Mouse (Mus musculus): ENCODE measurements around the gene Commd3. TPM values are rescaled to one million over a fixed set of nuclear protein-coding genes. Genes with fewer than 3 reads are reported as not detected.
A peak's percentile ranks its signal among the peaks of the same experiment; 100 is the strongest.

Commd3 gene
- polyA plus RNA-seq (2014; fragmentation: Nextera tagmentation; extraction: Ambion mirVana): 152 and 161 TPM in 2 replicates

- Histone ChIP-seq H3K27ac (ENCODE audit: low read depth, low read length) (peak within 1 kb of the TSS; percentile 99), H3K9ac (ENCODE audit: low read depth, low read length) (peak within 1 kb of the TSS; percentile 97), H3K36me3 (ENCODE audit: control insufficient read depth, insufficient read depth, low read length) (no peaks in the 10 kb centered on the region), H3K27me3 (ENCODE audit: control insufficient read depth, insufficient read depth, low read length) (peaks cover 9% of the 10 kb centered on the region), H3K9me3 (ENCODE audit: control insufficient read depth, low read length) (no peaks in the 10 kb centered on the region), H3K4me3 (ENCODE audit: low read depth, low read length) (peak within 1 kb of the TSS; percentile 69), H3K4me1 (replicated peaks; ENCODE audit: control insufficient read depth, insufficient read depth, low read length) (no peaks in the 10 kb centered on the region), H3K4me2 (replicated peaks; ENCODE audit: low read depth, low read length) (peak within 1 kb of the TSS; percentile 80)
- DNase-seq (ENCODE audit: low spot score) (peak; percentile 94), ATAC-seq (ENCODE audit: low FRiP score) (peak; percentile 81)
- WGBS: under 1% methylated on average over 81 of the region's 91 CpGs
Observed at GRCm38 (mm10) chr2:18672133-18672765, at the start of gene Commd3. Gene Commd3 (plus strand): TSS chr2:18672384.

GRCm38 (mm10) chr2:18623219-18623618 is 49.0 kb upstream of the Commd3 start:
- ATAC-seq (ENCODE audit: low FRiP score) (no peak), DNase-seq (ENCODE audit: low spot score) (no peak)
- no peaks in the 10 kb centered on the region for H3K9me3 ChIP-seq (ENCODE audit: control insufficient read depth, low read length)
- H3K9ac ChIP-seq (ENCODE audit: low read depth, low read length): no peak overlapping the region
- H3K4me3 ChIP-seq (ENCODE audit: low read depth, low read length): no peak overlapping the region
- H3K4me1 ChIP-seq (replicated peaks; ENCODE audit: control insufficient read depth, insufficient read depth, low read length): no peaks in the 10 kb centered on the region
- H3K27ac ChIP-seq (ENCODE audit: low read depth, low read length): no peak overlapping the region
- no peak overlapping the region for H3K4me2 ChIP-seq (replicated peaks; ENCODE audit: low read depth, low read length)
- no peaks in the 10 kb centered on the region; the same call in 1 of the 2 replicates for H3K27me3 ChIP-seq (ENCODE audit: control insufficient read depth, insufficient read depth, low read length)
- WGBS: 68% methylated on average over 10 of the region's 10 CpGs
- H3K36me3 ChIP-seq (ENCODE audit: control insufficient read depth, insufficient read depth, low read length): no peaks in the 10 kb centered on the region

DNA sequence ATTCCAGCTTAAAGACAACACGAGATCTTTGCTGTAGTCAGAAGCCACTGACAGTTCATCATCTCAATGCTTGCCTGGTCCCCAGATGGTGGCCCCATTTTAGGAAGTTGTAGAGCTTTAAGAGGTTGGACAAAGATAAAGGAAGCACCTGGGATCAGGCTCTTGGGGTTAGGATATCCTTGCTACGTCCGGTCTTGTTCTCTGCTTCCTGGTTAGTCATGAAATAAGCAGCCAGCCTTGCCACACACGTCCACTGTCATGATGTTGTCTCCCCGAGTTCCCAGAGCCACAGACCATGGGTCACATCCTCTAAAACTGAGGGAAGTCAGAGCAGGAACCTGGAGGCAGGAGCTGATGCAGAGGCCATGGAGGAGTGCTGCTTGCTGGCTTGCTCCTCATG is 41.6 kb upstream of the Commd3 start:
- Histone ChIP-seq H3K4me2 (replicated peaks; ENCODE audit: low read depth, low read length) (no peak overlapping the region), H3K9ac (ENCODE audit: low read depth, low read length) (no peak overlapping the region), H3K27ac (ENCODE audit: low read depth, low read length) (no peak overlapping the region), H3K4me1 (replicated peaks; ENCODE audit: control insufficient read depth, insufficient read depth, low read length) (no peaks in the 10 kb centered on the region), H3K9me3 (ENCODE audit: control insufficient read depth, low read length) (no peaks in the 10 kb centered on the region), H3K36me3 (ENCODE audit: control insufficient read depth, insufficient read depth, low read length) (no peaks in the 10 kb centered on the region), H3K27me3 (ENCODE audit: control insufficient read depth, insufficient read depth, low read length) (no peaks in the 10 kb centered on the region), H3K4me3 (ENCODE audit: low read depth, low read length) (no peak overlapping the region)
- DNase-seq (ENCODE audit: low spot score) (no peak), ATAC-seq (ENCODE audit: low FRiP score) (no peak)
- 83% methylated on average over 5 of the region's 5 CpGs for WGBS

DNA sequence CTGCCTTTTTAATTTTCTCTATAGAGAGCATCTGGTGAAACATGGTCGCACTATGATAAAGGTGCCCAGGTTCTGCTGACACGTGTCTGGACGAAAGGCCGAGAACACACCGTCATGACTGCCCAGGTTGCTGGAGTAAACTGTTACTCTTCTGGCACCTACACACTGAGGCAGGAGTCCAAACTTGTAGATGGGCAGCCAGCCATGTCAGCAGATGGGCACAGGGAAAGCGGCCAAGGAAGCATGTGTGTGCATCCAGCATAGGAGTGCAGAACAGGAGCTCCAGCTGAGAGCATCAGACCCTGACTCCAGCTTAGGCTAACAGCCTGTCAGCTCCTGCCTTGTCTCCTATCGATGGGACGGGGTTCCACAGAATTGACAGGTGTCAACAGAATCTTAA is 37.1 kb upstream of the Commd3 start:
- H3K4me3 ChIP-seq (ENCODE audit: low read depth, low read length): no peak overlapping the region
- no peaks in the 10 kb centered on the region for H3K9me3 ChIP-seq (ENCODE audit: control insufficient read depth, low read length)
- no peaks in the 10 kb centered on the region for H3K27me3 ChIP-seq (ENCODE audit: control insufficient read depth, insufficient read depth, low read length)
- H3K27ac ChIP-seq (ENCODE audit: low read depth, low read length): no peak overlapping the region
- ATAC-seq (ENCODE audit: low FRiP score) (no peak), DNase-seq (ENCODE audit: low spot score) (no peak)
- WGBS: 91% methylated on average over 8 of the region's 8 CpGs
- no peak overlapping the region for H3K9ac ChIP-seq (ENCODE audit: low read depth, low read length)
- H3K36me3 ChIP-seq (ENCODE audit: control insufficient read depth, insufficient read depth, low read length): no peaks in the 10 kb centered on the region
- no peaks in the 10 kb centered on the region for H3K4me1 ChIP-seq (replicated peaks; ENCODE audit: control insufficient read depth, insufficient read depth, low read length)
- no peak overlapping the region for H3K4me2 ChIP-seq (replicated peaks; ENCODE audit: low read depth, low read length)

GRCm38 (mm10) chr2:18648563-18648962 is 23.6 kb upstream of the Commd3 start:
- H3K9me3 ChIP-seq (ENCODE audit: control insufficient read depth, low read length): no peaks in the 10 kb centered on the region
- no peak overlapping the region for H3K4me2 ChIP-seq (replicated peaks; ENCODE audit: low read depth, low read length)
- H3K36me3 ChIP-seq (ENCODE audit: control insufficient read depth, insufficient read depth, low read length): no peaks in the 10 kb centered on the region
- H3K27me3 ChIP-seq (ENCODE audit: control insufficient read depth, insufficient read depth, low read length): no peaks in the 10 kb centered on the region
- 70% methylated on average over 4 of the region's 4 CpGs for WGBS
- no peaks in the 10 kb centered on the region for H3K4me1 ChIP-seq (replicated peaks; ENCODE audit: control insufficient read depth, insufficient read depth, low read length)
- no peak overlapping the region for H3K27ac ChIP-seq (ENCODE audit: low read depth, low read length)
- H3K9ac ChIP-seq (ENCODE audit: low read depth, low read length): no peak overlapping the region
- ATAC-seq (ENCODE audit: low FRiP score) (no peak), DNase-seq (ENCODE audit: low spot score) (no peak)
- no peak overlapping the region for H3K4me3 ChIP-seq (ENCODE audit: low read depth, low read length)

DNA sequence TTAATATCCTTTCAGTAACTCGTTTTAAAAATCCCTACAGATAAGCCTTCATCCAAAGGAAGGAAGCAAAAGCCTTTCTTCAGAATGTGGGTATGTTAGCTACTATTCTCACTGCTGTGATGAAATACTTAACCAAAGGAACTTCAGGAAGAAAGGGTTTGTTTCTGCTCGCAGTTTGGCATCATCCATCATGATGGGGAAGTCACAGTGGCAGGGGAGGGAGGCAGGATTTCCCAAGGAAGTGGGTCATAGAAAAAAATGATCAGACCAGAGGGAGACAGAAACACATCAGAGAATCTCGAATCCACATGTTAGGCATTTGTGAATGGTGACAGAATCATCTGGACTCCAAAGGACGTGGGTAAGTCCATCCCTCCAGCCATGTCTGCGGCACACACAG is 17.4 kb upstream of the Commd3 start:
- Histone ChIP-seq H3K4me2 (replicated peaks; ENCODE audit: low read depth, low read length) (no peak overlapping the region), H3K27me3 (ENCODE audit: control insufficient read depth, insufficient read depth, low read length) (no peaks in the 10 kb centered on the region), H3K4me1 (replicated peaks; ENCODE audit: control insufficient read depth, insufficient read depth, low read length) (no peaks in the 10 kb centered on the region), H3K27ac (ENCODE audit: low read depth, low read length) (no peak overlapping the region), H3K36me3 (ENCODE audit: control insufficient read depth, insufficient read depth, low read length) (no peaks in the 10 kb centered on the region), H3K9me3 (ENCODE audit: control insufficient read depth, low read length) (no peaks in the 10 kb centered on the region), H3K9ac (ENCODE audit: low read depth, low read length) (no peak overlapping the region), H3K4me3 (ENCODE audit: low read depth, low read length) (no peak overlapping the region)
- WGBS: 75% methylated on average over 5 of the region's 5 CpGs
- ATAC-seq (ENCODE audit: low FRiP score): no peak
- no peak for DNase-seq (ENCODE audit: low spot score)

DNA sequence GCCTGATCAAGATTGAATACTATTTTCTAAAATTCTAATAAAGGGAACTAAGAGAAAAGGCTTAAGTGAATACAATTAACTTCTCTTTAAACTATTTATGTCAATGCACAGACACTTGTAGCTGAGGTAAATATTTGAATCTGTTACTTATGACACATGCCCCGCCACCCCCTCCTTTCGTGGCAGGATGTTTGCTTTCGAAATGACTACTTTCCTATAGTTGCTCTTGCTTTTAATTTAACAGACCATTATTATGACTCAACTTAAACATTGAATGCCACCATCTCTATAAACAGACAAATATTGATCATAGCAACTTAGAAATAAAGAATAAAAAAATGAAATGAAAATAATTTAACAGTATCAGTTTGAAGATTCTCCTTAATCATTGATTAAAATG is 8.2 kb upstream of the Commd3 start:
- H3K4me2 ChIP-seq (replicated peaks; ENCODE audit: low read depth, low read length): no peak overlapping the region
- H3K27ac ChIP-seq (ENCODE audit: low read depth, low read length): no peak overlapping the region
- no peak for DNase-seq (ENCODE audit: low spot score)
- H3K36me3 ChIP-seq (ENCODE audit: control insufficient read depth, insufficient read depth, low read length): no peaks in the 10 kb centered on the region
- H3K9ac ChIP-seq (ENCODE audit: low read depth, low read length): no peak overlapping the region
- no peak for ATAC-seq (ENCODE audit: low FRiP score)
- H3K4me1 ChIP-seq (replicated peaks; ENCODE audit: control insufficient read depth, insufficient read depth, low read length): no peaks in the 10 kb centered on the region
- 100% methylated on average over 3 of the region's 3 CpGs for WGBS
- no peaks in the 10 kb centered on the region for H3K9me3 ChIP-seq (ENCODE audit: control insufficient read depth, low read length)
- no peak overlapping the region for H3K4me3 ChIP-seq (ENCODE audit: low read depth, low read length)
- no peaks in the 10 kb centered on the region for H3K27me3 ChIP-seq (ENCODE audit: control insufficient read depth, insufficient read depth, low read length)

DNA sequence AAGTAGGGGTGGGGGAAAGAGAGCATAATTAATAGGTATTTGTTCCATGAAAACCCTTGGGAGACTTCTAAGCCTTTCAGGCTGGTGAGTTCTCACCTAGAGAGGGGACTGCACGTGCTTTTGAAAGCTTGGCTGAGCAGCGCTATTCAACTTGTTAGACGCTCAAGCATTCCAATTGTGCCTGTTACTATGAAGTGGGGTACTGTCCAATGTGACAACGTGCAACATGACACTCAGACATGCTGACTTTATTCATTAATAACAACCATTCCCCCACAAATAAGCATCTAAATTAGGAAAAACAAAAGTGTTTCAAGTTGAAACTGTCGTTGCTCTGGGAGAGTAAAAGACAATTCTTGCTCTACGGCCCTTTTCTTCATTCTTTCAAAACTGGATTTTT is 1.1 kb upstream of the Commd3 start:
- H3K9ac ChIP-seq (ENCODE audit: low read depth, low read length): no peak overlapping the region
- no peak for ATAC-seq (ENCODE audit: low FRiP score)
- H3K9me3 ChIP-seq (ENCODE audit: control insufficient read depth, low read length): no peaks in the 10 kb centered on the region
- peak; percentile 37 for DNase-seq (ENCODE audit: low spot score)
- no peaks in the 10 kb centered on the region for H3K4me1 ChIP-seq (replicated peaks; ENCODE audit: control insufficient read depth, insufficient read depth, low read length)
- no peak overlapping the region for H3K27ac ChIP-seq (ENCODE audit: low read depth, low read length)
- peaks cover 9% of the 10 kb centered on the region for H3K27me3 ChIP-seq (ENCODE audit: control insufficient read depth, insufficient read depth, low read length)
- H3K4me2 ChIP-seq (replicated peaks; ENCODE audit: low read depth, low read length): no peak overlapping the region
- no peaks in the 10 kb centered on the region for H3K36me3 ChIP-seq (ENCODE audit: control insufficient read depth, insufficient read depth, low read length)
- WGBS: 5% methylated on average over 6 of the region's 6 CpGs
- no peak overlapping the region for H3K4me3 ChIP-seq (ENCODE audit: low read depth, low read length)

DNA sequence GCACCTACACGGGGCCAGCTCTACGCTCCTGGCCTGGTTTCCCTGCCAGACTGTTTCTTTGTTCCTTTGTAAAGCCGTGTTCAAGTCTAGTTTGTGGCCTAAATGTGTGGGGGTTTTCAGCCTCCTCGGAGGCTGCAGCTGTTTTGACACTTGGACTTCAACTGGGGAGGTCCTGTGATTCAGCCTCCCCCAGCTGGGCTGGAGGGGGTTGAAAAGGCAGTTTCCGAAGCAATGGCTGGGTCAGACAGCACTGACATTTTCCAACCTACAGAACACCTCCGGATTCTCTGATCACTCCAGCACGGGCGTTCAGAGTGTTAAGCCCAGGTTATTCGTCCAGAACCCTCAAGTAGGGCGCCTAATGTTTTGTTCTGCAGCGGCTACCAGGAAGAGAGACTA is 581 bp downstream of the Commd3 start:
- H3K27me3 ChIP-seq (ENCODE audit: control insufficient read depth, insufficient read depth, low read length): peaks cover 9% of the 10 kb centered on the region
- 2% methylated on average over 11 of the region's 11 CpGs for WGBS

More for the DNA sequence above, 581 bp downstream of the Commd3 start:
- peak; percentile 70 for DNase-seq (ENCODE audit: low spot score)
- Histone ChIP-seq H3K4me3 (ENCODE audit: low read depth, low read length) (peak overlapping the region; percentile 69), H3K9ac (ENCODE audit: low read depth, low read length) (peak overlapping the region; percentile 97), H3K9me3 (ENCODE audit: control insufficient read depth, low read length) (no peaks in the 10 kb centered on the region), H3K36me3 (ENCODE audit: control insufficient read depth, insufficient read depth, low read length) (no peaks in the 10 kb centered on the region), H3K4me1 (replicated peaks; ENCODE audit: control insufficient read depth, insufficient read depth, low read length) (no peaks in the 10 kb centered on the region), H3K4me2 (replicated peaks; ENCODE audit: low read depth, low read length) (peak overlapping the region; percentile 80), H3K27ac (ENCODE audit: low read depth, low read length) (peak overlapping the region; percentile 99)
- no peak for ATAC-seq (ENCODE audit: low FRiP score)

Data from hindbrain, embryonic 11.5 days (tissue).